Mouse (Mus musculus): ENCODE data around the gene N4bp3.

DNA sequence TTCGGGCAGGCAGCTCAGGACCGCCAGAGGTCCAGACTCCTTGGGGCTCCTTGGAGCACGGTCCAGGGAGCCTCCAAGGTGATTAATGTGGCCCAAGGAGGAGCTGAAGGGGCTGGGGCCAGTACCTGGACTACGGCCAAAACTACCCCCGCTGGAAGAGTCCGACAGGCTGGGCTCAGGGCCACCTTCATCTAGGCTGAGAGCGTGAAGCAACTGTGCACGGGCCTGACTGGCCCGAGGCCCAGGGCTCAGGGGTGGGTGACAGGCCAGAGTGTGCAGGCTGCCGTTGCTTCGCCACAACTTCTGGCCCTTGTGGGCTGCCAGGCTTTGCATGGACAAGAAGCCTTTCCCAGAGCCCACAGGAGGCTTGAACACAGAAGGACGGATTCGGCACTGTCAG is 5.3 kb downstream of the N4bp3 start:
- TF ChIP-seq POLR2A (IDR thresholded peaks at IDR 0.05; ENCODE audit: insufficient read length, low read depth) (no peak), MYOD1 (IDR thresholded peaks at IDR 0.05; ENCODE audit: control insufficient read depth in 1 of 3, insufficient read length in 2 of 3, low read depth in 2 of 3) (no peak), CEBPB (IDR thresholded peaks at IDR 0.05; ENCODE audit: insufficient read depth, poor library complexity, severe bottlenecking) (no peak), MAX (IDR thresholded peaks at IDR 0.05; ENCODE audit: low read depth) (no peak), TCF12 (IDR thresholded peaks at IDR 0.05; ENCODE audit: insufficient read depth, poor library complexity, severe bottlenecking) (no peak), USF1 (IDR thresholded peaks at IDR 0.05; ENCODE audit: low read depth) (no peak), POLR2AphosphoS2 (IDR thresholded peaks at IDR 0.05; ENCODE audit: insufficient read length, low read depth) (no peak)

All from myocyte (in vitro differentiated cells).